Mouse (Mus musculus) NIH3T3 (cell line): ENCODE measurements around the gene Gadd45g.
"Not testable (repeated sequence)": the region's sequence is repeated elsewhere in the genome, so short reads cannot be mapped to it uniquely, and the experiment has no call there.

ENCODE experiments used
- DNase-seq: peaks from one replicate; pipeline ENCODE4 v3.0.0-alpha.2; 2012; ENCODE audit warnings: low read depth

Gadd45g gene

GRCm38 (mm10) chr13:51834024-51834423 lies 12.5 kb upstream of the Gadd45g start:
- DNase-seq: not testable (repeated sequence)

DNA sequence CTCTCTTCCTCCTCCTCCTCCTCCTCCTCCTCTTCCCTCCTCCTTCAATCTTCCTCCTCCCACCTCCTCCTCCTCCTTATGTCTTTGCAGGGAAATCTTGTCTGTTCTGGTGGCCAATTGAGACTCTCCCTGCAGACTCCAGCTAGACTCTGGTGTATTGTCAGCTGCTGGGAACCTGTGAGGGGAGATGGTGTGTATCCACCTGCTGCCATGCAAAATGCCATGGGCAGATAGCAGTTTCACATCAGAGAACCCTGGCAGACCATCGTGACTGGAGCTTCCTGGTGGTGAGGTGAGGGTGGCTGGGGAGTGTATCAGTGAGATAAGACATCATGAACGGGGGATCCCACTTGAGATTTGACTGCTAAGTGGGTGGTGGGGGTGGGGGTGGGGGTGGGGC lies 12.0 kb upstream of the Gadd45g start:
- no peak for DNase-seq

GRCm38 (mm10) chr13:51835208-51835607 lies 11.3 kb upstream of the Gadd45g start:
- DNase-seq: not testable (repeated sequence)

- no peak for DNase-seq
Observed at GRCm38 (mm10) chr13:51837402-51837801, 9.1 kb upstream of the Gadd45g start.

DNA sequence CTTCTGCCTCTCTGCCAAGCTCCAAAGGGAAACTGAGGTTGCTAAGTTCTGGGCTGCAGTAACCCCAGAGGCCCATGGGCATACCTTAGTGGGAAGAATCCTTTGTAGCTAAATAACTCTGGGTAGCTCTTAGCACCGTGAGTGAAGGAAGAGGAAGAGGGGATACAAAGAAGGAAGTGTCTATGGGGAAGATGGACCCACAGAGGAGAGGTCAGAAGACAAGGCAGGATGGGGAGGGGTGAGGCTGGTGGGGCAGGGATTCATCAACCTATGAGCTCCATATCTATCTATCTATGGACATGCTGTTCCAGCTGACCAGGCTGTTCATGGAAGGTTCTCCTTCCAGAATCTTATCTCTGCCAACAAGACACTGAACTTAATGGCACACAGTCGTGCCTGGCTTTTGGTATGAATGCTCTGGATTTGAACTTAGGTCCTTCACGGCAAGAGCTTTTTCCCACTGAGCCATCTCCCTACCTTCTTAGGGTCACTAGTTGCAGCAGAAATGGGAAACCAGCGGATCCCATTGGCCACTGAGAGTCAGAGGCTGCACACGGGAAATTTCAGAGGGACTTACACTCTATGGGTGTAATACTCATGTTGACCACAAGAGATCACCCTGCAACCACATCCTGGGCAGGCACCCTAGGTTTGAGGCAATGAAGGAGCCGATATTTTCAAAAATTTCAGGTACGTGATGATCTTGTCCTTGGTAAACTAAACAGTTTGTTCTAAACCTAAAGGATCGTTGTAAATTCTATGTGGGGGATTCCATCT lies 7.0 kb upstream of the Gadd45g start:
- DNase-seq: peak; percentile 78

DNA sequence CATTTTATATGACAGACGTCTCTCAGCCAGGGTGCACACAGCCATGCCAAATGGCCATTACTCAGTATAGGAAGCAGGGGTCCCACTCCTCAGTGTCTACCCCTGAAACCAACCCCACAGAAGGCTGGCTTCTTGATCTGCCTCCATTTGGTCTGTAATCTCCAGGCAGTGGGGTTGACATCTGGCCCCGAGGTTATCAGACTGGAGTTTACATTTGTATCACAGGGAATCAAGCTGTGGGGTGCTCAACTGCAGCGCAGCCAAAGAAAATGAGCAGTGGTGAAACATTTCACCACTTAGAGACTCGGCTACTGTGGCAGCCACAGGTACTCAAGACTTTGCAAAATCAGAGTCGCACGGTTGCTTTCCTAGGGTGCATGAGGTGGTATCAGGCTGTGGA lies 5.8 kb upstream of the Gadd45g start:
- no peak for DNase-seq

DNA sequence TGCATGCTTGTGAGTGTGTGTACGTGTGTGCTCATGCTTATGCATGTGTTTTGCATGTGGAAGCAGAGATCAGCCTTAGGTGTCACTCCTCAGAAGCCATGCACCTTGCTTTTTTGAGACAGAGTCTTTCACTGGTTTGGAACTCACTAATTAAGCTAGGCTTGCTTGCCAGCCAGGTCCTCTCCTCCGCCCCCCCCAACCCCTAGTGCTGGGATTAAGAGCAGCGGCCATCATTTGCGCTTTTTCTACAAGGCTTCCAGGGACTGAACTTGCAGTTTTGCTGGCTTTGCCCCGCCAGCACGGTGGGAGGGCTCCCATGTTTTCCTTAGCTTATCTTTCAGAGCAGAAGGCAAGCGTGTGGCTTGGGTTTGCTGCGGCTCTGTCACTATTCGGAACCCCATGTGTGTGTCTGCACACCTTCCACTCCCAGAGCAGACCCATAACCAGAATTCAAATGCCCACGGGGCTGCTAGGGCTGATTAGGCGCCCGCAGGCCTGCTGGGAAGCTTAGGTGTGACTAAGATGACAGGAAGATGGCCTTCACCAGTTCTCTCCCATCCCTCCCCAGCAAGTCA lies 4.8 kb upstream of the Gadd45g start:
- no peak for DNase-seq

DNA sequence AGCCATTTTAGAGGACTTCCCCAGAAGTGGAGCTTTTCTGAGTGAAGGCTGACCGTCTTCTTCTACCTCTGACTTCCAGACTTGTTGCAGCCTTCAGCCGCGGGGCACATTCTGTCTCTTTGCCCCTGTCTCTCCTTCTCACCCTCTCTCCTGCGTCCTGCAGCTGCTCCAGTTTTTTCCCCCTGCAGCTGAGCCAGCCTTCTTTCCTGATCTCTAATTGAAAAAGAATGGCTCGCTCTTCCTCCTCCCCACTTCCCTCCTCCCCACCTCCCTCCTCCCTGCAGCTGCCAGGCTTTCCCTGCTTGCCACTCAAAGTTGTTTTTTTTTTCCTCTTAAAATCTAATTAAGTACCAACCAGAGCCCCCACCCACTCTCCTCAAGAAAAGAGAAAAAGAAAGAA lies 4.3 kb upstream of the Gadd45g start:
- DNase-seq: no peak

DNA sequence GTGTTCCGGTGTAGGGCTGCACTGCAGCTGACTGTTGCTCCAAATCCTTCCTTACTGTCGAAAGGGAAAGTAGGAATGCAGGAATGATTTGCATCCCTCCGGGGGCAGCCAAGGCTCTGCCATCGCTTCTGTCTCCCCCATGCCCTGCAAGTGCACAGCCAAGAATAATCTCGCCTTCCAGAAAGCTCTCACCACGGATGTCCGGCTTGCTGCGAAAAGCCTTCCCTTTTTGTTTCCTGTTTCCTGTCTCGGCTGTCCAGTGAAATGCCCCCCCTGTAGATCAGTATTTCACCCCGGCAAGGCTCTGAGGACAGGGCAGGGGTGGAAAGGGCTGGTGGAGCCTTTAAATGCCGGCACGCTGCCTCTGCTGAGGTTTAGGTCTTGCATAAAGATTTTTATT lies 3.7 kb upstream of the Gadd45g start:
- DNase-seq: no peak

DNA sequence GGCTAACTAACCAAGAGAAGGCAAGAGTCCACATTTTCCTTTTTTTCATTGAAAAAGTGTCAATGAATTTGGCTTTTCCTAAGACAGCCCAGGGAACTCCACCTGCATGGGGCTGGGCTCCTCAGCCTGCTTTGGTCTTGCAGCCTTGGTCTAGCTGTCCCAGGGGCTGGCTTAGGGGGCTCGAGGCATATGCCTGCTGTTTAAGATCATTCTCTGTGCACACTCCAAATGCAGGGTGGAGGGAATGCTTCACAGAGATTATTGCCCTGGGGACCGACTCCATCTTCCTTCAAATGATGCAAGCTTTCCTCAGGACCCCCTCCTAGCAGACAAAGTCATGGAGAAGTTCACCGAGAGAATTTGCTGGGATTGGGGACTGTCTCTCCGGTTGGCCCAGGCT lies 3.2 kb upstream of the Gadd45g start:
- no peak for DNase-seq

GRCm38 (mm10) chr13:51844118-51844517 lies 2.4 kb upstream of the Gadd45g start:
- no peak for DNase-seq

- DNase-seq: peak; percentile 87
Observed at GRCm38 (mm10) chr13:51844661-51845060, 1.8 kb upstream of the Gadd45g start.

GRCm38 (mm10) chr13:51845072-51845471 lies 1.4 kb upstream of the Gadd45g start:
- DNase-seq: peak; percentile 30

- peak; percentile 86 for DNase-seq
Observed at GRCm38 (mm10) chr13:51845591-51846191, 787 bp upstream of the Gadd45g start.

GRCm38 (mm10) chr13:51846868-51847793 lies 653 bp downstream of the Gadd45g start:
- DNase-seq: peak; percentile 80

- DNase-seq: peak; percentile 68
Observed at GRCm38 (mm10) chr13:51847979-51848480, 1.6 kb downstream of the Gadd45g start.

DNA sequence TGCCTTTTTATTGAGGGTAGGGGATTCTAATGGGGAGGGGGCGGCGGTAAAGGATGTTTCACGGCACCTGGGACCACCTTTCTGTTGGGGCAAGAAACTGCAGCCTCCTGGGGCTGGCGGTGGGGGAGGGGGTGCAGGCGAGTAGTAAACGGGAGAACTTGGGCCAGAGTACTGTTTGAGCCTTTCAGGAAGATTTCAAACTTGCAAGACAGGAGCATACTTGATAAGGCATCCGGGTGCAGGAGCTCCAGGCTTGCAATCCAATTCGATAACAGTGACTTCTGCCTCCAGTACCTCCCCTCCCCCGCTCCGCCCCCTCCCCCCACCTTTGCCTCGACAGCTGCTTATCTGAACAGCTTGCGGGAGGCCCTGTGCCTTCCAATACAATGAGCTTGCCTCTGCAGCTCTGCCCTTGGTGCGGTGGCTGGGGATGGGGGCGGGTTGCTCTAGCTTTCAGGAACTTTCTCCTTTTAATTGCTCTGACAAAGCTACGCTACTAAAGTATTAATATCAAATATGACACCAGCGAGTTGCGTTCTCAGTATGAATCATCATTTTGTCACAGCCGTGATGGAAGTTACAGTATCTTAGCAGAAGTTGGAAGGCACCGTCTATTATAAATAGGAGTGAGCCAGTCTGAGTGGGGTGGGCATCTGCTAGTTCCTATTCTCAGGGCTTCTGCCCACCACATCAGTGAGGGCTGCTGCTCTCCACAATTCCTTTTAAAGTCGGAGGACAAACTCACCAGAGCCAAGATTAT lies 2.2 kb downstream of the Gadd45g start:
- DNase-seq: peak; percentile 55

DNA sequence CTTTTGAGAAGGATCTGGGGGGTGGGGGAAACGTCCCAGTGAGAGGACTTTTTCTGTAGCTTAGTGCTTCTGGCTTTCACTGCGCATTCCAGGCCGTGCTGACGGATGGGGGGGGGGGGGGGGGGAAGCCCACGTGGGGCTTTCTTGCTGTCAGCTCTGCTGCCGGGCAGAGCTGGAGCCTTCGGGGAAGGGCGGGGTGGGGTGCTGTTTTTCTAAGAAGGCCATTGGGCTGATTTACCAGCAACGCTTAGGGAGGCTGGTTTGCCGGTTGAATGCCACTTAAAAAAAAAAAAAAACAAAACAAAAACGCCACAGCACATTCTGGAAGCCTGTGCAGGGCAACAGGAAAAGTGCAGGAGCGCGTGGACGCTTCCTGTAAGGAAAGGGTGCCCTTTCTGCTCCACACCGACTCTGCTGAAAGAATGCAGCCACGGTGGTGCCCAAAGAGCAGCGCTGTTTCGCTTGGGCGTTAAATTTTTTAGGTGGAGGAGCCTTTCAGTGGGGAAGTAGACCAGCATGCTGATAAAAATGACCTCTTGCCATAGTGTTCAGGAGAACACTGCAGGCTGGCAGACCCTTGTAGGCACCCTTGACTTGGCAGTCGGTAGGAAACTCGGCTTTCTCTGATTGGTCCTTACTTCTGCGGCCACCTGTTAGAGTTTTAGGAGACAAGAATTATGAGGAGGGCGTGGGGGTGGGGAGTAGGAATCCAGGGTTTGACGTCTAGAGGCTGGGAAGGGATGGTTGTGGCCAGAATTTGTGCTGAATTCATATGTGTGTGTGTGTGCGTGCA lies 3.0 kb downstream of the Gadd45g start:
- DNase-seq: peak; percentile 88

- no peak for DNase-seq
Observed at GRCm38 (mm10) chr13:51850565-51850964, 4.1 kb downstream of the Gadd45g start.

DNA sequence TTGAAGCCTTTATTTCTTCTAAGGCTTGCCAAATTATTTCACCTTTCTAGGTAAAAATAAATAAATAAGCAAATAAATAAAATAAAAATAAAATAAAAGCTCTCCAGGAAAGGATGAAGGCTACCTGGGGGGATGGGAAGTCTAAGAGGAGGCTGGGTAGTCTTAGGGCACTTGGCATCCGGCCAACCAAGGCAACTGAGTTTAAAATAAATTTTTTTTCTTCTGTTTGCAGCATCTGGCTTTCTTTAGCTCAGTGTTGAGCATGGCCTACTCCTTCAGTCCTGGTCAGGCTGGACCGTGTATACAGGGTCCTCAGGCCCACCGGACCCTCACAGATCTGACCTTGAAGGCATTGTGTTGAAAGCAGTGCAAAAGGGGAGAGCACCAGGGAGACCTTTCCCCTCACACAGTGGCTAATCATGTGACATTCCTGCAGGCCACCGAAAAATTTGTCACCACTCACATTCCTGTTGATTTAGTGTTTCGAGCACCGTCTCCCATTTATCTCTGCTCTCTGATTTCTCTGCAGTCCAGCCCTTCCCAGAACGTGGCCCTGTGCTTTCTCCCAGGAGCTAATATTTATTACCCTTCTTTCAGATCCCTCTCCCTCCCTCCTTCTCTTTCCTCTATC lies 6.2 kb downstream of the Gadd45g start:
- DNase-seq: peak; percentile 32
